Mouse (Mus musculus): Measurements from ENCODE around the gene Msi2. TPM values are rescaled to one million over a fixed set of nuclear protein-coding genes. Genes with fewer than 3 reads are reported as not detected.

The Msi2 gene
- polyA plus RNA-seq, 1 experiment = 21.9 TPM

- no peak overlapping the region for H3K4me3 ChIP-seq (replicated peaks; ENCODE audit: control insufficient read depth, low read depth, low read length)
- TF ChIP-seq CTCF (IDR thresholded peaks at IDR 0.05; ENCODE audit: control insufficient read depth, insufficient read depth, low read length) (no peak), POLR2A (IDR thresholded peaks at IDR 0.05; ENCODE audit: borderline replicate concordance, control insufficient read depth, low read depth, low read length) (no peak)
- WGBS = 82% methylated on average over 11 of the region's 11 CpGs
- no peaks in the 10 kb centered on the region for H3K4me1 ChIP-seq (ENCODE audit: control insufficient read depth, insufficient read depth, low read length)
- no peak overlapping the region for H3K27ac ChIP-seq (ENCODE audit: control insufficient read depth, insufficient read depth, low read depth, low read length, poor library complexity)
Measured at GRCm38 (mm10) chr11:88661444-88662180, 56.7 kb downstream of the Msi2 start.

- Histone ChIP-seq H3K27ac (ENCODE audit: control insufficient read depth, insufficient read depth, low read depth, low read length, poor library complexity) (no peak overlapping the region), H3K4me1 (ENCODE audit: control insufficient read depth, insufficient read depth, low read length) (no peaks in the 10 kb centered on the region), H3K4me3 (replicated peaks; ENCODE audit: control insufficient read depth, low read depth, low read length) (no peak overlapping the region)
- TF ChIP-seq POLR2A (IDR thresholded peaks at IDR 0.05; ENCODE audit: borderline replicate concordance, control insufficient read depth, low read depth, low read length) = no peak
- WGBS = 83% methylated on average over 9 of the region's 9 CpGs
Measured at GRCm38 (mm10) chr11:88660404-88660803, 57.9 kb downstream of the Msi2 start.

GRCm38 (mm10) chr11:88658926-88659325 lies 59.4 kb downstream of the Msi2 start:
- 85% methylated on average over 5 of the region's 5 CpGs for WGBS
- TF ChIP-seq CTCF (IDR thresholded peaks at IDR 0.05; ENCODE audit: control insufficient read depth, insufficient read depth, low read length) (no peak), POLR2A (IDR thresholded peaks at IDR 0.05; ENCODE audit: borderline replicate concordance, control insufficient read depth, low read depth, low read length) (no peak)
- no peaks in the 10 kb centered on the region for H3K4me1 ChIP-seq (ENCODE audit: control insufficient read depth, insufficient read depth, low read length)

GRCm38 (mm10) chr11:88655786-88656185 lies 62.5 kb downstream of the Msi2 start:
- no peak overlapping the region for H3K4me3 ChIP-seq (replicated peaks; ENCODE audit: control insufficient read depth, low read depth, low read length)
- WGBS = 87% methylated on average over 8 of the region's 8 CpGs
- no peaks in the 10 kb centered on the region for H3K4me1 ChIP-seq (ENCODE audit: control insufficient read depth, insufficient read depth, low read length)
- TF ChIP-seq POLR2A (IDR thresholded peaks at IDR 0.05; ENCODE audit: borderline replicate concordance, control insufficient read depth, low read depth, low read length) (no peak), CTCF (IDR thresholded peaks at IDR 0.05; ENCODE audit: control insufficient read depth, insufficient read depth, low read length) (no peak)
- no peak overlapping the region for H3K27ac ChIP-seq (ENCODE audit: control insufficient read depth, insufficient read depth, low read depth, low read length, poor library complexity)

More at GRCm38 (mm10) chr11:88658926-88659325, 59.4 kb downstream of the Msi2 start:
- no peak overlapping the region for H3K27ac ChIP-seq (ENCODE audit: control insufficient read depth, insufficient read depth, low read depth, low read length, poor library complexity)
- no peak overlapping the region for H3K4me3 ChIP-seq (replicated peaks; ENCODE audit: control insufficient read depth, low read depth, low read length)

- TF ChIP-seq CTCF (IDR thresholded peaks at IDR 0.05; ENCODE audit: control insufficient read depth, insufficient read depth, low read length) (no peak), POLR2A (IDR thresholded peaks at IDR 0.05; ENCODE audit: borderline replicate concordance, control insufficient read depth, low read depth, low read length) (no peak)
- no peaks in the 10 kb centered on the region for H3K4me1 ChIP-seq (ENCODE audit: control insufficient read depth, insufficient read depth, low read length)
- no peak overlapping the region for H3K27ac ChIP-seq (ENCODE audit: control insufficient read depth, insufficient read depth, low read depth, low read length, poor library complexity)
- WGBS = 79% methylated on average over 3 of the region's 3 CpGs
- no peak overlapping the region for H3K4me3 ChIP-seq (replicated peaks; ENCODE audit: control insufficient read depth, low read depth, low read length)
Measured at GRCm38 (mm10) chr11:88655214-88655566, 63.1 kb downstream of the Msi2 start.

GRCm38 (mm10) chr11:88654391-88655213 lies 63.7 kb downstream of the Msi2 start:
- H3K27ac ChIP-seq (ENCODE audit: control insufficient read depth, insufficient read depth, low read depth, low read length, poor library complexity) = no peak overlapping the region
- no peak for TF ChIP-seq POLR2A (IDR thresholded peaks at IDR 0.05; ENCODE audit: borderline replicate concordance, control insufficient read depth, low read depth, low read length)
- TF ChIP-seq CTCF (IDR thresholded peaks at IDR 0.05; ENCODE audit: control insufficient read depth, insufficient read depth, low read length) = no peak
- no peaks in the 10 kb centered on the region for H3K4me1 ChIP-seq (ENCODE audit: control insufficient read depth, insufficient read depth, low read length)
- H3K4me3 ChIP-seq (replicated peaks; ENCODE audit: control insufficient read depth, low read depth, low read length) = no peak overlapping the region
- 77% methylated on average over 18 of the region's 18 CpGs for WGBS

- H3K4me3 ChIP-seq (replicated peaks; ENCODE audit: control insufficient read depth, low read depth, low read length) = no peak overlapping the region
- no peaks in the 10 kb centered on the region for H3K4me1 ChIP-seq (ENCODE audit: control insufficient read depth, insufficient read depth, low read length)
- WGBS = 65% methylated on average over 4 of the region's 4 CpGs
- no peak overlapping the region for H3K27ac ChIP-seq (ENCODE audit: control insufficient read depth, insufficient read depth, low read depth, low read length, poor library complexity)
- TF ChIP-seq POLR2A (IDR thresholded peaks at IDR 0.05; ENCODE audit: borderline replicate concordance, control insufficient read depth, low read depth, low read length) (no peak), CTCF (IDR thresholded peaks at IDR 0.05; ENCODE audit: control insufficient read depth, insufficient read depth, low read length) (no peak)
Measured at GRCm38 (mm10) chr11:88650275-88650674, 68.0 kb downstream of the Msi2 start.

GRCm38 (mm10) chr11:88649009-88649408 lies 69.3 kb downstream of the Msi2 start:
- 45% methylated on average over 2 of the region's 2 CpGs for WGBS
- TF ChIP-seq CTCF (IDR thresholded peaks at IDR 0.05; ENCODE audit: control insufficient read depth, insufficient read depth, low read length) (no peak), POLR2A (IDR thresholded peaks at IDR 0.05; ENCODE audit: borderline replicate concordance, control insufficient read depth, low read depth, low read length) (no peak)
- Histone ChIP-seq H3K4me3 (replicated peaks; ENCODE audit: control insufficient read depth, low read depth, low read length) (no peak overlapping the region), H3K27ac (ENCODE audit: control insufficient read depth, insufficient read depth, low read depth, low read length, poor library complexity) (no peak overlapping the region), H3K4me1 (ENCODE audit: control insufficient read depth, insufficient read depth, low read length) (no peaks in the 10 kb centered on the region)
